Mouse (Mus musculus) hindbrain, embryonic 16.5 days (tissue): ENCODE measurements around the gene Top3a. TPM values are rescaled to one million over a fixed set of nuclear protein-coding genes. Genes with fewer than 3 reads are reported as not detected.
A peak's percentile ranks its signal among the peaks of the same experiment; 100 is the strongest.
"Not testable (repeated sequence)": the region's sequence is repeated elsewhere in the genome, so short reads cannot be mapped to it uniquely, and the experiment has no call there.

Experiments
- ATAC-seq: fragments of 200-750 bp; cut with Nextera tagmentation; 2 replicates; pipeline ENCODE4 v1.8.0; 2017; ENCODE audit warnings: moderate TSS enrichment, moderate library complexity
- H3K27ac ChIP-seq: fragments of 300-500 bp; sonication (generic); 2 replicates; pipeline ENCODE4 v1.5.1; 2014; ENCODE audit warnings: low read depth, mild to moderate bottlenecking, control low read depth, low read length, moderate library complexity
- H3K27me3 ChIP-seq: fragments of 300-500 bp; sonication (generic); replicated peaks from 2 replicates; pipeline ENCODE4 v1.6.1; 2014; ENCODE audit warnings: low read length; ENCODE audit not compliant: control insufficient read depth, insufficient read depth
- H3K36me3 ChIP-seq: fragments of 300-500 bp; sonication (generic); 2 replicates; pipeline ENCODE4 v1.6.1; 2014; ENCODE audit warnings: mild to moderate bottlenecking, low read length, moderate library complexity, mixed read lengths; ENCODE audit not compliant: control insufficient read depth, insufficient read depth
- H3K4me1 ChIP-seq: fragments of 300-500 bp; sonication (generic); 2 replicates; pipeline ENCODE4 v1.6.1; 2014; ENCODE audit warnings: low read depth, low read length; ENCODE audit not compliant: control insufficient read depth, insufficient read depth
- H3K4me2 ChIP-seq: fragments of 300-500 bp; sonication (generic); 2 replicates; pipeline ENCODE4 v1.6.1; 2014; ENCODE audit warnings: mild to moderate bottlenecking, low read length, control low read depth, moderate library complexity
- H3K4me3 ChIP-seq: fragments of 300-500 bp; sonication (generic); 2 replicates; pipeline ENCODE4 v1.5.1; 2014; ENCODE audit warnings: mild to moderate bottlenecking, low read length, control low read depth, moderate library complexity
- H3K9ac ChIP-seq: fragments of 300-500 bp; sonication (generic); 2 replicates; pipeline ENCODE4 v1.6.1; 2014; ENCODE audit warnings: low read depth, mild to moderate bottlenecking, control low read depth, low read length, moderate library complexity
- H3K9me3 ChIP-seq: fragments of 300-500 bp; sonication (generic); 2 replicates; pipeline ENCODE4 v1.6.1; 2014; ENCODE audit warnings: mild to moderate bottlenecking, low read length, moderate library complexity; ENCODE audit not compliant: control insufficient read depth
- WGBS: fragments of 180-500 bp; shearing (Covaris S2); extraction: QIAGEN DNeasy Blood & Tissue Kit; methylation state at CpG from one replicate; pipeline ENCODE4 v1.1.7; 2014; 5-methylcytosine and 5-hydroxymethylcytosine counted together
- polyA plus RNA-seq: library from polyadenylated mRNA; unstranded; fragments of >200 nt; fragmentation: Nextera tagmentation; extraction: Ambion mirVana; gene quantifications from 2 replicates; pipeline ENCODE4 v1.2.1, GENCODE M21; 2015

The Top3a gene
- polyA plus RNA-seq: 7.7 and 9.4 TPM in 2 replicates

DNA sequence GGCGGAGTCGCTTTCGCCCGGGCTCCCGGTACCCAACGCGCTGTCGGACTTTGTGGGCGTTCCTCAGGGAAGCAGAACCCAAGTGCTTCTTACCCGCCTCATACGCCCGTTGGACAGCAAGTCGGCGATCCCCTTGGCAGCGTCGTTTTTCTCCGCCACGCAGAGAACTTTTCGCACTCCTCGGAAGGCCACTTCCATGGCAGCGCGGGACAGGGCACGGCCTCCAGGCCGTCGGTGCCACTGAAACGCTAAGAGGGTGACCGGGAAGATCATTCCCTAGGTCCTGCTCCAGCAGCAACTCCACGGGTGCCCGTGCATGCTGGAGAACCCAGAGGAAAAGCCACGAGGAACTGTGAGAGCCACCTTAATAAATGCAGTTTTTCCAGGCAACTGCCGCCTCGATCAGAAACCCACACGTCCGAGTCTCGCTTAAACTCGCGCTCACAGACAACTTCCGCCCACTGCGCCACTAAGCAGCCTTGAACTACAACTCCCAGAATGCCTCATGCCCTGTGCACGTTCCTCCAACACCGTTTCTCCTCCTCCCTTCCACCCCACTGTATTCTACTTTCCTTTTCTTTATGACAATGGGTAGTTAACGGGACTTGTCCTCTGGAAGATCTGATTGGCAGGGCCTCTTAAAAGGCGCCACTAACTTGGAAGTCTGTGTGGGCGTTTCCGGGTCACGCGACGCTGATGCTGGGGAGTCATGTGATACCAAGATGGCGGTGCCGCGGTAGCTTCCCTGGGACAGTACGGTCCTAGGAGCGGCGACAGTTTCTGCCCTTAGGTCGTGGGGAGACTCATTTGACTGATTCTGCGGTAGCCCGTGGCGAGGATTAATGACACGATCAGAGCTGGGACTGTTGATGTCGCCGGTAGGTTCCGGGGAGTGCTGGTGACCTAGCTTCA, at the start of gene Top3a, which contains the start of gene Smcr8:
Top3a (minus strand) TSS at position 537 of the 912 bp plus-strand sequence.
Smcr8 (plus strand) TSS at position 696 of the 912 bp plus-strand sequence.
- Histone ChIP-seq H3K27me3 (no peaks in the 10 kb centered on the region), H3K9ac (peak within 1 kb of the TSS; percentile 70), H3K27ac (peak within 1 kb of the TSS; percentile 79), H3K9me3 (no peaks in the 10 kb centered on the region), H3K4me1 (peaks cover 60% of the 10 kb centered on the region), H3K36me3 (no peaks in the 10 kb centered on the region; the same call in 1 of the 2 replicates), H3K4me2 (peak within 1 kb of the TSS; percentile 95), H3K4me3 (peak within 1 kb of the TSS; percentile 66)
- peak; percentile 99 for ATAC-seq
- WGBS: under 1% methylated on average over 62 of the region's 62 CpGs

GRCm38 (mm10) chr11:60826700-60827099, 49.5 kb upstream of the Top3a start:
- ATAC-seq: no peak
- no peak overlapping the region for H3K4me3 ChIP-seq
- no peaks in the 10 kb centered on the region for H3K36me3 ChIP-seq
- WGBS: 72% methylated on average over 1 of the region's 1 CpGs
- no peak overlapping the region for H3K27ac ChIP-seq
- H3K9ac ChIP-seq: no peak overlapping the region
- no peak overlapping the region for H3K4me2 ChIP-seq
- no peaks in the 10 kb centered on the region for H3K9me3 ChIP-seq
- H3K4me1 ChIP-seq: peaks cover 7% of the 10 kb centered on the region
- no peaks in the 10 kb centered on the region for H3K27me3 ChIP-seq

- Histone ChIP-seq H3K9ac (no peak overlapping the region), H3K27me3 (no peaks in the 10 kb centered on the region), H3K36me3 (no peaks in the 10 kb centered on the region), H3K27ac (no peak overlapping the region), H3K9me3 (no peaks in the 10 kb centered on the region), H3K4me1 (no peaks in the 10 kb centered on the region), H3K4me2 (no peak overlapping the region), H3K4me3 (no peak overlapping the region)
- 79% methylated on average over 3 of the region's 3 CpGs for WGBS
- no peak for ATAC-seq
These were observed 48.0 kb upstream of the Top3a start for GRCm38 (mm10) chr11:60825191-60825590.

GRCm38 (mm10) chr11:60823771-60824170, 46.6 kb upstream of the Top3a start:
- Histone ChIP-seq H3K9me3 (no peaks in the 10 kb centered on the region), H3K9ac (no peak overlapping the region), H3K36me3 (no peaks in the 10 kb centered on the region), H3K4me3 (no peak overlapping the region), H3K27ac (no peak overlapping the region), H3K4me2 (no peak overlapping the region), H3K27me3 (no peaks in the 10 kb centered on the region), H3K4me1 (no peaks in the 10 kb centered on the region)
- 81% methylated on average over 2 of the region's 2 CpGs for WGBS
- no peak for ATAC-seq

DNA sequence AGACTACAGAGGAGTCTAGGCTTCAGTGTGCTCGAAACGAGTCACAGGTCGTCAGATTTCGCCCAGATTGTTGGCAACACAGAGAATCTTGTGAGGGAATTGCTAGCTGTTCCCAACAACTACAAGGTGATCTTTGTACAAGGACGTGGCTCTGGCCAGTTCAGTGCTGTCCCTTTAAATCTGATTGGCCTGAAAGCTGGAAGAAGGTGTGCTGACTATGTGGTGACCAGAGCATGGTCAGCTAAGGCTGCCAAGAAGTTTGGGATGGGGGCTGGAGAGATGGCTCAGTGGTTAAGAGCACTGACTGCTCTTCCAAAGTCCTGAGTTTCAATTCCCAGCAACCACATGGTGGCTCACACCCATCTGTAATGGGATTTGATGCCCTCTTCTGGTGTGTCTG, 39.2 kb upstream of the Top3a start:
- WGBS: 71% methylated on average over 5 of the region's 5 CpGs
- Histone ChIP-seq H3K9me3 (no peaks in the 10 kb centered on the region), H3K4me2 (no peak overlapping the region), H3K27me3 (no peaks in the 10 kb centered on the region), H3K9ac (no peak overlapping the region), H3K36me3 (no peaks in the 10 kb centered on the region), H3K4me3 (no peak overlapping the region), H3K4me1 (no peaks in the 10 kb centered on the region), H3K27ac (no peak overlapping the region)
- ATAC-seq: no peak

DNA sequence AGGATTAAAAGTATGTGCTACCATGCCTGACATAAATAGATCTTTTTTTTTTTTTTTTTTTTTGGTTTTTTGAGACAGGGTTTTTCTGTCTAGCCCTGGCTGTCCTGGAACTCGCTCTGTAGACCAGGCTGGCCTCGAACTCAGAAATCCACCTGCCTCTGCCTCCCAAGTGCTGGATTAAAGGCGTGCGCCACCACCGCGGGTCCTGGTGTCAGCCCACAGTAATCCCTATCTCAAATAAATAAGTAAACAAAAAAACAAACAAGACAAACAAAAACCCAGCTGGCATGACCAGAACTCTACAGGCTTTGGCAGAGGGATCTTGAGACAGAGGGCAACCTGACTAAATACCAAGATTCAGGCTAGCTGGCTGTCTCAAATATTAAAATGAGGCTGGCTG, 34.5 kb upstream of the Top3a start, which contains the start of gene Shmt1:
Shmt1 (minus strand) TSS at position 101 of the 400 bp plus-strand sequence.
- not testable (repeated sequence) for H3K36me3 ChIP-seq, H3K9me3 ChIP-seq, H3K4me1 ChIP-seq, ATAC-seq, H3K27ac ChIP-seq, H3K27me3 ChIP-seq
- 35% methylated on average over 6 of the region's 6 CpGs for whole genome bisulfite sequencing
- peak within 1 kb of the TSS; percentile 54 for H3K4me3 ChIP-seq
- H3K4me2 ChIP-seq: peak within 1 kb of the TSS; percentile 92
- H3K9ac ChIP-seq: peak within 1 kb of the TSS; percentile 36; the same call in 1 of the 2 replicates

- peaks cover 5% of the 10 kb centered on the region for H3K4me1 ChIP-seq
- H3K36me3 ChIP-seq: no peaks in the 10 kb centered on the region
- peak overlapping the region; percentile 54 for H3K4me3 ChIP-seq
- H3K9me3 ChIP-seq: no peaks in the 10 kb centered on the region
- ATAC-seq: peak; percentile 99
- H3K27me3 ChIP-seq: no peaks in the 10 kb centered on the region
- 0% methylated on average over 29 of the region's 29 CpGs for WGBS
- H3K27ac ChIP-seq: no peak overlapping the region
- peak overlapping the region; percentile 36; the same call in 1 of the 2 replicates for H3K9ac ChIP-seq
- H3K4me2 ChIP-seq: peak overlapping the region; percentile 92
These were observed 33.9 kb upstream of the Top3a start for GRCm38 (mm10) chr11:60811054-60811460.

DNA sequence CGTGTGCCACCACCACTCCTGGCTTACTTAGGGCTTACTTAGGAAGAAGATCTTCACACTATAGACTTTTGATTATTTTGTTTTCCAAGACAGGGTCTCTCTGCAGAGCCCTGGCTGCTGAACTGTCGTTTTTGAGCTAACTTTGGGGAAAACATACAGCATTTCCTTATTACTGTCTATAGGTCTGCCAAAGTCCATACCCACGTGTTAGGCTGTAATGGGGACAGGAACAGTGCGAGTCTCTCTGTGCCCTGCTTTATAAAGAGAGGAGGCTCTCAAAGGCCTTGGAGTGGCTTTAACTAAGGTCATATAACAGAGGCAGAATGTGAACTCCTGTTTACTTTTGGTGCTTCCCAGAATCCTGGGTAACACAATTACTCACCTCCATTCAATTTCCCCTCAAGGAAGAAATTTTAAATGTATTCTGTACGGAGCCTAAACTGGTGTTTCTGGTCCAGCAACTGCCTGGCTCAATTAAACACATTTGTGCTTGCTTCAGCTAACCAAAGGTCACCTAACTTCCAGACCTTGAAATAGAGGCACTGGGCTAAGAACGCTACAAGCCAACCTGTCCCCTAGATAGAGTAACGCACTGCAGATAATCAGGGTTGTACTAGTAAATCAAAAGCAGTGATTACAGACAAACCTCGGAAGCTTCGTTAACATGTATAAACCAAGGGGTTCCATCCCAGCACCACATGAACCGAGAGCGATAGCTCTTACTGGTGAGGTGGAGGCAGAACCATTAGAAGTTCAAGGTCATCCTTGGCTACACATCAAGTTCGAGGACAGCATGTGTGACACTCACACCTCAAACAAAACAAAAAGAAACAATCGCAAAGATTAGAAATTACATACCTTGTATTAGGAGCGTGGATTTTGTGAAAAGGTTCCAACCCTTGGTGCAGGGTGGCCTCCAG, 33.1 kb upstream of the Top3a start:
- Histone ChIP-seq H3K4me2 (peak overlapping the region; percentile 92), H3K9me3 (no peaks in the 10 kb centered on the region), H3K9ac (peak overlapping the region; percentile 36; the same call in 1 of the 2 replicates), H3K4me3 (peak overlapping the region; percentile 54), H3K4me1 (peaks cover 5% of the 10 kb centered on the region), H3K27me3 (no peaks in the 10 kb centered on the region), H3K36me3 (no peaks in the 10 kb centered on the region), H3K27ac (no peak overlapping the region)
- 18% methylated on average over 14 of the region's 14 CpGs for WGBS
- no peak for ATAC-seq
